Mouse (Mus musculus): ENCODE results near the gene Slc2a13. TPM values are rescaled to one million over a fixed set of nuclear protein-coding genes. Genes with fewer than 3 reads are reported as not detected.

The Slc2a13 gene
- polyA plus RNA-seq, 1 experiment from 2014 or later, result 5.1 TPM

DNA sequence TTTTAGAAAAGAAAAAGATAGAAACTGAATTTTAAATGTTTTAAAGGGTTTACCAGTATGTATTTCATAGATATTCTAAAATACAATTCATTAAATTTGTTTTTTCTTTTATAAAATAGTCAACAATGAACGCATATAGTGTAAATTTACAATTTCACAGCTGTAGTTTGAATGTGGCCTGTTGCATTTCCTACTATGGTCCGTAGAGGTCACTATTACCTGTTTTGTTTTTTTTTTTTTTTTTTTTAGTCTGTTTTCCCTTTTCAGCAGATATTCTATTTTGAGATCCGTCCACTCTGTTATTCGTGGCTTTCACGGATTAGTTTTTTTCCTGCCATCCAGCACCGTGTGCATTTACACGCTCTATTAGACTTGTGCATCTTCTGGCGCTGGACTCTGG, 320.1 kb downstream of the Slc2a13 start:
- H3K4me2 ChIP-seq, result no peak overlapping the region
- 57% methylated on average over 8 of the region's 8 CpGs for whole genome bisulfite sequencing
- no peak overlapping the region for H3K27ac ChIP-seq (replicated peaks)
- ATAC-seq (ENCODE audit: low FRiP score, low read depth), result no peak
- H3K4me1 ChIP-seq (replicated peaks), result no peaks in the 10 kb centered on the region
- no peaks in the 10 kb centered on the region for H3K27me3 ChIP-seq
- no peaks in the 10 kb centered on the region for H3K9me3 ChIP-seq
- no peak overlapping the region for H3K4me3 ChIP-seq
- no peaks in the 10 kb centered on the region for H3K36me3 ChIP-seq
- H3K9ac ChIP-seq, result no peak overlapping the region

GRCm38 (mm10) chr15:91251544-91252408, 321.3 kb downstream of the Slc2a13 start:
- Histone ChIP-seq H3K4me1 (replicated peaks) (no peaks in the 10 kb centered on the region), H3K9me3 (no peaks in the 10 kb centered on the region), H3K27me3 (no peaks in the 10 kb centered on the region), H3K36me3 (no peaks in the 10 kb centered on the region), H3K4me3 (no peak overlapping the region), H3K27ac (replicated peaks) (no peak overlapping the region), H3K9ac (no peak overlapping the region), H3K4me2 (no peak overlapping the region)
- ATAC-seq (ENCODE audit: low FRiP score, low read depth), result no peak
- 75% methylated on average over 9 of the region's 9 CpGs for WGBS

- no peaks in the 10 kb centered on the region for H3K9me3 ChIP-seq
- 64% methylated on average over 6 of the region's 6 CpGs for WGBS
These were observed 322.2 kb downstream of the Slc2a13 start for GRCm38 (mm10) chr15:91250815-91251214.

GRCm38 (mm10) chr15:91240683-91241335, 332.3 kb downstream of the Slc2a13 start:
- Histone ChIP-seq H3K4me1 (replicated peaks) (no peaks in the 10 kb centered on the region), H3K36me3 (no peaks in the 10 kb centered on the region), H3K9ac (no peak overlapping the region), H3K4me2 (no peak overlapping the region), H3K27me3 (no peaks in the 10 kb centered on the region), H3K27ac (replicated peaks) (no peak overlapping the region), H3K4me3 (no peak overlapping the region), H3K9me3 (no peaks in the 10 kb centered on the region)
- no peak for ATAC-seq (ENCODE audit: low FRiP score, low read depth)
- 92% methylated on average over 3 of the region's 3 CpGs for WGBS

More at GRCm38 (mm10) chr15:91250815-91251214, 322.2 kb downstream of the Slc2a13 start:
- Histone ChIP-seq H3K4me1 (replicated peaks) (no peaks in the 10 kb centered on the region), H3K27me3 (no peaks in the 10 kb centered on the region), H3K4me2 (no peak overlapping the region), H3K4me3 (no peak overlapping the region), H3K27ac (replicated peaks) (no peak overlapping the region), H3K9ac (no peak overlapping the region), H3K36me3 (no peaks in the 10 kb centered on the region)
- ATAC-seq (ENCODE audit: low FRiP score, low read depth), result no peak

- H3K27me3 ChIP-seq, result no peaks in the 10 kb centered on the region
- no peaks in the 10 kb centered on the region for H3K4me1 ChIP-seq (replicated peaks)
- H3K27ac ChIP-seq (replicated peaks), result no peak overlapping the region
- no peak overlapping the region for H3K4me2 ChIP-seq
- no peak overlapping the region for H3K4me3 ChIP-seq
- no peak overlapping the region for H3K9ac ChIP-seq
- no peak for ATAC-seq (ENCODE audit: low FRiP score, low read depth)
- no peaks in the 10 kb centered on the region for H3K9me3 ChIP-seq
- H3K36me3 ChIP-seq, result no peaks in the 10 kb centered on the region
- WGBS, result 83% methylated on average over 5 of the region's 5 CpGs
These were observed 335.8 kb downstream of the Slc2a13 start for GRCm38 (mm10) chr15:91237294-91237693.

Other genes starting within 250 kb of the Slc2a13 start
- 2.0 and 2.4 TPM in 2 replicates for gene Lrrk2, start 99.9 kb upstream of the Slc2a13 start, polyA plus RNA-seq (2015; fragmentation: Nextera tagmentation; extraction: Ambion mirVana)